Mouse (Mus musculus) colon, adult 2 months (tissue): ENCODE results near the gene Olfr351. TPM values are rescaled to one million over a fixed set of nuclear protein-coding genes. Genes with fewer than 3 reads are reported as not detected.

Experiments used
- polyA plus RNA-seq: library from polyadenylated mRNA; depleted of rRNA; stranded (reverse); fragments of >200 nt; gene quantifications from 2 replicates; pipeline ENCODE4 v1.2.3, GENCODE M21; 2012; rRNA removed

Olfr351 gene
- polyA plus RNA-seq: not detected in 2 replicates

GRCm38 (mm10) chr2:36862560-36862959 lies at the start of gene Olfr351:
Olfr351 (minus strand) TSS chr2:36862660.

GRCm38 (mm10) chr2:36905380-36905779 lies 42.9 kb upstream of the Olfr351 start, which contains the start of gene Olfr354:
Olfr354 (plus strand) TSS chr2:36905680.

GRCm38 (mm10) chr2:36892836-36893235 lies 30.4 kb upstream of the Olfr351 start, which contains the start of gene Olfr353:
Olfr353 (minus strand) TSS chr2:36892936.

GRCm38 (mm10) chr2:36868160-36868559 lies 5.7 kb upstream of the Olfr351 start, which contains the start of gene Olfr352:
Olfr352 (plus strand) TSS chr2:36868460.

GRCm38 (mm10) chr2:36846010-36846409 lies 16.4 kb downstream of the Olfr351 start, which contains the start of gene Olfr350:
Olfr350 (plus strand) TSS chr2:36846310.

GRCm38 (mm10) chr2:36816932-36817331 lies 45.5 kb downstream of the Olfr351 start, which contains the start of gene Olfr3:
Olfr3 (minus strand) TSS chr2:36817032.

Other genes starting within 250 kb of the Olfr351 start
- gene Olfr345, start 222.6 kb downstream of the Olfr351 start, polyA plus RNA-seq: not detected in 2 replicates
- gene Olfr346, start 176.9 kb downstream of the Olfr351 start, polyA plus RNA-seq: not detected in 2 replicates
- gene Olfr347, start 130.8 kb downstream of the Olfr351 start, polyA plus RNA-seq: not detected in 2 replicates
- gene Olfr348, start 78.4 kb downstream of the Olfr351 start, polyA plus RNA-seq: not detected in 2 replicates
- gene Olfr50, start 72.1 kb downstream of the Olfr351 start, polyA plus RNA-seq: not detected in 2 replicates
- not detected in 2 replicates for gene Olfr3, start 45.6 kb downstream of the Olfr351 start, polyA plus RNA-seq
- gene Olfr350, start 16.4 kb downstream of the Olfr351 start, polyA plus RNA-seq: not detected in 2 replicates
- gene Olfr352, start 5.8 kb upstream of the Olfr351 start, polyA plus RNA-seq: not detected in 2 replicates
- gene Olfr353, start 30.3 kb upstream of the Olfr351 start, polyA plus RNA-seq: not detected in 2 replicates
- not detected in 2 replicates for gene Olfr354, start 43.0 kb upstream of the Olfr351 start, polyA plus RNA-seq
- gene Olfr355, start 66.2 kb upstream of the Olfr351 start, polyA plus RNA-seq: not detected in 2 replicates
- not detected in 2 replicates for gene Olfr356, start 74.5 kb upstream of the Olfr351 start, polyA plus RNA-seq
- gene Olfr357, start 131.2 kb upstream of the Olfr351 start, polyA plus RNA-seq: not detected in 2 replicates
- not detected in 2 replicates for gene Olfr358, start 146.7 kb upstream of the Olfr351 start, polyA plus RNA-seq
- gene Olfr360, start 203.1 kb upstream of the Olfr351 start, polyA plus RNA-seq: not detected in 2 replicates
- not detected in 2 replicates for gene Olfr361, start 226.6 kb upstream of the Olfr351 start, polyA plus RNA-seq